Mouse (Mus musculus) heart, adult 10 weeks (tissue): ENCODE results near the gene Camkv. TPM values are rescaled to one million over a fixed set of nuclear protein-coding genes. Genes with fewer than 3 reads are reported as not detected.

Source experiments
- polyA plus RNA-seq: library from polyadenylated mRNA; stranded (reverse); fragments of 350-450 nt; fragmentation: Illumina TruSeq; extraction: RNeasy Lipid Tissue Mini Kit (QIAGEN cat#74804); gene quantifications from one replicate; pipeline ENCODE4 v1.2.3, GENCODE M21; 2014; ENCODE audit warnings: low read depth, low replicate concordance

Camkv gene
- not detected for polyA plus RNA-seq

GRCm38 (mm10) chr9:107935374-107935773 is at the start of gene Camkv:
Gene Camkv (plus strand): TSS chr9:107935674.

GRCm38 (mm10) chr9:107887804-107888266 is 47.6 kb upstream of the Camkv start, which contains the start of gene Mon1a:
Gene Mon1a (plus strand): TSS chr9:107888151.

GRCm38 (mm10) chr9:107906252-107906966 is 29.1 kb upstream of the Camkv start, which contains the start of gene Mst1r:
Gene Mst1r (plus strand): TSS chr9:107906873.

GRCm38 (mm10) chr9:107928169-107928568 is 7.3 kb upstream of the Camkv start, which contains the start of gene Actl11:
Gene Actl11 (plus strand): TSS chr9:107928469.

GRCm38 (mm10) chr9:107949922-107950235 is 14.4 kb downstream of the Camkv start, which contains the start of gene Traip:
Gene Traip (plus strand): TSS chr9:107950136.

DNA sequence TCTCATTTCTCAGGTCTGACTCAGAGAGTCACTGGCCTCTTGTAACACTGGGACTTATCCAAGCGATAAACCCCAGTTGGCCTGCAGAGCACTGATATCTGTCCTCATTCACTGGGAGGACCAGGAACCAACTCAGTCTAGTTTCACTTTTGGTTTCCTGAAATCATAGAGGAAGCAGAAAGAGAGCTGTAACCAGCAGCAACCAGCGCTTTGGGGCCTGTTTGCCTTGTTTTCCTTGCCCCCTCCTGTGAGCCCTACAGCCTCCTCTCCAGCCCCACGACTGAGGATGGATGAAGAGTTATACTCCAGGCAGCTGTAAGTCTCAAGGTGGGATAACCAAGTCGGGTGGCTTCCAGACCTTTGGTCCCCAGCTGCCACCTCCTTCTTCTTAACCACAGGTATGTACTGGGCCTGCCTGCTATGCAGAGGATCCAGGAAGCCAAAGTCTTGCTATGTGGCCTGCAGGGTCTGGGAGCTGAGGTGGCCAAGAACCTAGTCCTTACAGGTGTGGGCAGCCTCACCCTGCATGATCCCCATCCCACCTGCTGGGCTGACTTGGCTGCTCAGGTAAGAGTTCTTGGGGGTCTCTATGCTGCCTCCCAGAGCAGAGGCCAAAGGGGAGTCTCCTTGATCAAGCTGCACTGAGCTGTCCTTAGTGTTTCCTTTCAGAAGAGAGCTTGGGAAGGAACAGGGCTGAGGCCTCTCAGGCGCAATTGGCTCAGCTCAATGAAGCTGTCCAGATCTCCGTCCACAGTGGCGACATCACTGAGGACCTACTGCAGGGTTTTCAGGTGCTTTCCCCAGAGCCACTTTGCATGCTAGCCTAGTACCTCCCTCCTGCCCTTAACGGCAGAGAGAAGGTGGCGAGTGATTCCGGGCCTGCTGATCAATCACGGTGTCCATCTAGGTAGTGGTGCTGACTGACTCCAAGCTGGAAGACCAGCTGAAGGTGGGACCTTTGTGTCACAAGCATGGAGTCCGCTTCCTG is 40.2 kb downstream of the Camkv start, which contains the start of gene Uba7:
Gene Uba7 (plus strand): TSS at position 107 of the 988 bp plus-strand sequence.

DNA sequence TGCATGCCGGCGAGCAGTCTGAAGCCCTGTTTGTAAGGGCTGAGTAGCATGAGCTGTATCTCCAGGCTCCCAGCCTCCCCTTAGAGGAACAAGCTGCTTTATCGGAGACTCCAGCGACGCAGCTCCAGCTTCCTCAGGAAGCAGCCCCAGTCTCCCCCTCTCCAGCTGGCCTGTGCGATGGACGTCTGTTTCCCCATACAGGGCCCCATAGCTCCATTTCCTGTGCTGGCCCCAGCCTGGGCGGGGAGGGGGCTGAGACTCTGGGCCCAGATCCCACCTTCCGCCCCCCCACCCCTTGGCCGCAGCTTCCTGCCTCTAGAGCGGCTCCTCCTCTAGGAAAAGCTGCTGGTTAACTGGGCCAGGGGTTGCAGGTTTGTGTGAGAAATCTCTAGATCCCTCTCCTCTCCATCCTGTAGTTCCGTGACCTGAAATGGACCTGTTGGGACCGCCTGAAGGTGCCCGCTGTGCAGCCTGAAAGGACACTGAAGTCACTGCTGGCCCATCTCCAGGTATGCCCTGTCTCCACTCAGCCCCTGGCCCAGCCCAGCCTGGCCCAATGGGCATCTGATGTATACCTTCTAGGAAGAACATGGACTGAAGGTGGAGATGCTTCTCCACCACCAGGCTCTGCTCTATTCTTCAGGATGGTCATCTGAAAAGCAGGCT is 47.3 kb downstream of the Camkv start, which contains the start of gene Gm20661:
Gene Gm20661 (plus strand): TSS at position 378 of the 666 bp plus-strand sequence.

GRCm38 (mm10) chr9:107985131-107986119 is 50.0 kb downstream of the Camkv start, which contains the start of gene Inka1:
Gene Inka1 (minus strand): TSS chr9:107985879.

GRCm38 (mm10) chr9:107992197-107992596 is 56.7 kb downstream of the Camkv start, which contains the start of gene Cdhr4:
Gene Cdhr4 (plus strand): TSS chr9:107992497.

GRCm38 (mm10) chr9:107996049-107996448 is 60.6 kb downstream of the Camkv start, which contains the start of gene Gm20662:
Gene Gm20662 (plus strand): TSS chr9:107996349.

Other genes starting within 250 kb of the Camkv start
- gene Sema3f, start 225.2 kb upstream of the Camkv start, polyA plus RNA-seq: 15.1 TPM
- 79.8 TPM for gene Rbm5, start 164.7 kb upstream of the Camkv start, polyA plus RNA-seq
- 43.5 TPM for gene Rbm6, start 62.4 kb upstream of the Camkv start, polyA plus RNA-seq
- 13.5 TPM for gene Mon1a, start 47.5 kb upstream of the Camkv start, polyA plus RNA-seq
- gene Mst1r, start 28.8 kb upstream of the Camkv start, polyA plus RNA-seq: 4.3 TPM
- not detected for gene Actl11, start 7.2 kb upstream of the Camkv start, polyA plus RNA-seq
- 0.37 TPM for gene Traip, start 14.5 kb downstream of the Camkv start, polyA plus RNA-seq
- 28.2 TPM for gene Uba7, start 39.8 kb downstream of the Camkv start, polyA plus RNA-seq
- 0.52 TPM for gene Gm20661, start 47.4 kb downstream of the Camkv start, polyA plus RNA-seq
- 9.8 TPM for gene Inka1, start 50.2 kb downstream of the Camkv start, polyA plus RNA-seq
- not detected for gene Cdhr4, start 56.8 kb downstream of the Camkv start, polyA plus RNA-seq
- not detected for gene Gm20662, start 60.7 kb downstream of the Camkv start, polyA plus RNA-seq
- gene Ip6k1, start 66.8 kb downstream of the Camkv start, polyA plus RNA-seq: 42.3 TPM
- 18.9 TPM for gene Gmppb, start 113.6 kb downstream of the Camkv start, polyA plus RNA-seq
- 1.6 TPM for gene Amigo3, start 117.5 kb downstream of the Camkv start, polyA plus RNA-seq
- gene Mst1, start 144.8 kb downstream of the Camkv start, polyA plus RNA-seq: not detected
- 79.7 TPM for gene Rnf123, start 147.7 kb downstream of the Camkv start, polyA plus RNA-seq
- 47.5 TPM for gene Apeh, start 158.9 kb downstream of the Camkv start, polyA plus RNA-seq